Mouse (Mus musculus) NIH3T3 (cell line): ENCODE results near the gene Olfr514.

ENCODE experiments used
- DNase-seq: peaks from one replicate; pipeline ENCODE4 v3.0.0-alpha.2; 2012; ENCODE audit warnings: low read depth

Olfr514 gene

GRCm38 (mm10) chr7:108825897-108826296 lies at the start of gene Olfr514:
Gene Olfr514 (minus strand): TSS chr7:108825997.
- no peak for DNase-seq

DNA sequence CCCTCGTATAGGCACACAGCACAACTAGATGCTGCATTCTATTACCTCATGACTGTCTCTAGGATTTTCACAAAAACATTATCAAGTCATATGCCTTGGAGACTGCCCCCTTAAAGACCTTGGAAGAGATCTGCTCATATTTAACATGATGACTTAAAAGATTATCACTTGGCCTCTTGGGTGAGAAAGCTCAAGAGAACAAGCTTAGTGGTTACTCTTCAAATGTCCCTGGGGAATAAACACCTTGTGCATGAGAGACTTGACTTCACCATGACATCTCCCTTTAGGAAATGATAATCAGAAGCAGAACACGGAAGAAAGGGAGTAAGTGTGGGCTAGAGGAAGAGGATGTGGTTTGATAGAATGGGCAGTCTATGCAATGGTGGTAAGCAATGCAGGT lies 46.5 kb upstream of the Olfr514 start, which contains the start of gene Olfr517:
Gene Olfr517 (minus strand): TSS at position 101 of the 400 bp plus-strand sequence.
- no peak for DNase-seq

DNA sequence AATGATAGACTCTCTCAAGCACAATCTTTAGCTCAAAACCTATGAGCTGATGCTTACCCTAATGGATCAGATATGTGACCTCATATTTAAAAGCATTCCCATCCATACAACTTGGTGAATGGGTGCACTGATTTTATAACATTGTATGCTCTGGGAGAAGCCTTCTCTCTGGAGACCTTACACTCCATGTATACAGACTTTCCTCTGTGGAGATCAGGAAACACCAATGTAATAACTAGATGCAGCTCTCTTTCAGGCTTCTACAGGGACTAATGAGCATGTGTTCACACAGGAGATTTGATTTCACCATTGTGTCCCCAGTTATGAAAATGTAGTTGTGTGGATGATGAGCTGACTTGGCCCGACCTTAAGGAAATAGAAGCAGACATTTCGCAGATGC lies 24.6 kb upstream of the Olfr514 start, which contains the start of gene Olfr516:
Gene Olfr516 (minus strand): TSS at position 101 of the 400 bp plus-strand sequence.
- no peak for DNase-seq

DNA sequence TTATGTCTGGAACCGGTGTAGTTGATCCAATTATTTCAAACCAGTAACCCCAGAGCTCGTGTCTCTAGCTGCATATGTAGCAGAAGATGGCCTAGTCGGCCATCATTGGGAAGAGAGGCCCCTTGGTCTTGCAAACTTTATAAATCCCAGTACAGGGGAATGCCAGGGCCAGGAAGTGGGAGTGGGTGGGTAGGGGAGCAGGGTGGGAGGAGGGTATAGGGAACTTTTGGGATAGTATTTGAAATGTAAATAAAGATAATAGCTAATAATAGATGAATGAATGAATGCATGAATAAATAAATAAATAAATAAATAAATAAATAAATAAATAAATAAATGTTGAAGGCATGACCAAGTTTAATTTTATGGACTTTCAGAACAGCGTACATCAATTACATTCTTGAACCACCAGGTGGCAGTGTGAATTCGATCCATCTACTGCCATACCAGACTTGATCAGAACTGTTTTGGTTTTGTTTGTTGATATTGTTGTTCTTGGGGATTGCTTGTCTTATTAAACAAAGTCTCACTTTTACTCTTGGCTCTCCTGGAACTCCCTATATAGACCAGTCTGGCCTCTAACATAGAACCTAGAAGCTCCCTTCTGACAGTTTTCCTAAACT lies 11.1 kb downstream of the Olfr514 start:
- peak; percentile 72 for DNase-seq

- no peak for DNase-seq
Measured at GRCm38 (mm10) chr7:108797205-108797933, 28.4 kb downstream of the Olfr514 start.
